Mouse (Mus musculus) MEL (cell line): ENCODE data around the gene Slc7a6.
A peak's percentile ranks its signal among the peaks of the same experiment; 100 is the strongest.

Experiments
- CTCF ChIP-seq, 3 experiments: IDR thresholded peaks in 2 of 3; conservative IDR thresholded peaks in 1 of 3; 2 replicates each; pipeline ENCODE4 v1.5.1; 2011 to 2012; ENCODE audit warnings: low read length in 3 of 3, low read depth in 2 of 3, mild to moderate bottlenecking in 2 of 3, improper control_type of control experiment in 1 of 3, inconsistent platforms in 1 of 3, mixed read lengths in 1 of 3, moderate library complexity in 1 of 3; ENCODE audit not compliant: control insufficient read depth in 1 of 3, insufficient read depth in 1 of 3, poor library complexity in 1 of 3, severe bottlenecking in 1 of 3
- E2F4 ChIP-seq: IDR thresholded peaks from 2 replicates; pipeline ENCODE4 v1.6.1; 2011; ENCODE audit warnings: low read depth, low read length, improper control_type of control experiment, borderline replicate concordance
- EP300 ChIP-seq, 2 experiments: IDR thresholded peaks; 2 replicates each; pipeline ENCODE4 v1.6.1; 2011; ENCODE audit warnings: improper control_type of control experiment in 2 of 2, low read length in 2 of 2, low read depth in 1 of 2, mild to moderate bottlenecking in 1 of 2
- ETS1 ChIP-seq: IDR thresholded peaks from 2 replicates; pipeline ENCODE4 v1.6.1; 2012; ENCODE audit warnings: low read depth, mild to moderate bottlenecking, inconsistent platforms, low read length, improper control_type of control experiment, moderate library complexity
- GABPA ChIP-seq: IDR thresholded peaks from 2 replicates; pipeline ENCODE4 v1.6.1; 2012; ENCODE audit warnings: low read depth, mild to moderate bottlenecking, inconsistent platforms, low read length, improper control_type of control experiment, moderate library complexity
- GATA1 ChIP-seq: IDR thresholded peaks from 2 replicates; pipeline ENCODE4 v1.6.1; 2011; ENCODE audit warnings: low read depth, low read length, improper control_type of control experiment
- JUND ChIP-seq: IDR thresholded peaks from 2 replicates; pipeline ENCODE4 v1.6.1; 2011; ENCODE audit warnings: low read depth, mild to moderate bottlenecking, improper control_type of control experiment, low read length
- POLR2A ChIP-seq, 2 experiments: IDR thresholded peaks; 2 replicates each; pipeline ENCODE4 v1.6.1; 2011 to 2012; ENCODE audit warnings: low read length in 2 of 2, mild to moderate bottlenecking in 2 of 2, control low read depth in 1 of 2, improper control_type of control experiment in 1 of 2, low read depth in 1 of 2, moderate library complexity in 1 of 2; ENCODE audit not compliant: control insufficient read depth in 1 of 2, insufficient read depth in 1 of 2, poor library complexity in 1 of 2
- SIN3A ChIP-seq: IDR thresholded peaks from 2 replicates; pipeline ENCODE4 v1.6.1; 2012; ENCODE audit warnings: low read length, improper control_type of control experiment, inconsistent platforms
- TAL1 ChIP-seq: IDR thresholded peaks from 2 replicates; pipeline ENCODE4 v1.6.1; 2012; ENCODE audit warnings: mild to moderate bottlenecking, inconsistent platforms, low read length, moderate library complexity, mixed read lengths
- TBP ChIP-seq: IDR thresholded peaks from 2 replicates; pipeline ENCODE4 v1.8.0; 2011; ENCODE audit warnings: low read depth, low read length, improper control_type of control experiment
- TCF12 ChIP-seq: IDR thresholded peaks from 2 replicates; pipeline ENCODE4 v1.6.1; 2014; ENCODE audit warnings: low read depth, mild to moderate bottlenecking, inconsistent platforms, low read length, improper control_type of control experiment, moderate library complexity

- TF ChIP-seq JUND (no peak), EP300 (IDR thresholded peaks at IDR 0.05; ENCODE audit: low read depth in 1 of 2, low read length in 2 of 2) (no peak), TAL1 (no peak), GATA1 (no peak), TCF12 (no peak), CTCF (IDR thresholded peaks at IDR 0.05 in 2 of 3, conservative IDR thresholded peaks at IDR 0.05 in 1 of 3; ENCODE audit: control insufficient read depth in 1 of 3, insufficient read depth in 1 of 3, low read depth in 2 of 3, low read length in 3 of 3, poor library complexity in 1 of 3, severe bottlenecking in 1 of 3) (peak in 1 of 3 experiments; percentile 21; a peak in 2 of 6 replicates), POLR2A (IDR thresholded peaks at IDR 0.05; ENCODE audit: control insufficient read depth in 1 of 2, insufficient read depth in 1 of 2, low read depth in 1 of 2, low read length in 2 of 2, poor library complexity in 1 of 2) (no peak), ETS1 (no peak), SIN3A (no peak), E2F4 (no peak), TBP (no peak), GABPA (no peak)
Measured at GRCm38 (mm10) chr8:106232751-106233150, 64.1 kb downstream of the Slc7a6 start.
